Mouse (Mus musculus) embryonic fibroblast, embryonic 13.5 days (primary cell): ENCODE data around the gene Kcnq2.

Experiments used
- CTCF ChIP-seq: IDR thresholded peaks from 2 replicates; pipeline ENCODE4 v1.5.1; 2011; ENCODE audit warnings: mild to moderate bottlenecking, control low read depth, low read length, moderate library complexity, borderline replicate concordance; ENCODE audit not compliant: insufficient read depth
- POLR2A ChIP-seq: IDR thresholded peaks from 2 replicates; pipeline ENCODE4 v1.6.1; 2011; ENCODE audit warnings: low read depth, mild to moderate bottlenecking, control low read depth, low read length, moderate library complexity

DNA sequence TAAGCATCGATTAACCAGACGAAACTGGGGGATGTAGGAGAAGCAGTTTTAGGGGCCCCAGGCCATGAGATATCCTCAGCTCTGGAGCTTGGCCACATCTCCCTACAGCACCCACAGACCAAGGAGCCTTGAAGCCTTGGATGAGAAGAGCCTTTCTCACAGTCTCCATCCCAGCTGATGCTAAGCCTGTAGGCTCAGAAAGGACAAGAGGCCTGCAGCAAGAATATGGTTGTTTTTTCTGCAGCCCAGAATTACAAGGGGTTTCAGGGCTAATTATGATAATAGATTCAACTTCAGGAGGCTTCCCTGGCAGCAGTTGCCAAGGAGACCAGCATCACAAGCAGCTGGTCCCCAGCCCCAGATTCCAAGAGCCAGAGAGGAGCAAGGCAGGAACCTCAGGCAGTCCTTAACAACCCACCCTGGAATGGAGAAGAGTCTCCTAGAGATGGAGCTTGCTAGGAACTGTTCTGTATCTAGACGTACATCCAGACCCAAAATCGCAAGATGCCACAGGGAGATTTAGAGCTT lies 14.1 kb downstream of the Kcnq2 start:
- no peak for TF ChIP-seq CTCF
- no peak for TF ChIP-seq POLR2A
